Mouse (Mus musculus): Measurements from ENCODE around the gene Mef2c. TPM values are rescaled to one million over a fixed set of nuclear protein-coding genes. Genes with fewer than 3 reads are reported as not detected.
A peak's percentile ranks its signal among the peaks of the same experiment; 100 is the strongest.

Mef2c gene
- total and polyA plus RNA-seq, 3 experiments, result 23.3 to 58.6 (median 23.8) TPM

- peak; percentile 89 for DNase-seq
Observed at GRCm38 (mm10) chr13:83524159-83524901, 20.5 kb downstream of the Mef2c start.

GRCm38 (mm10) chr13:83524902-83525715 is 21.3 kb downstream of the Mef2c start:
- peak; percentile 33 for DNase-seq

- DNase-seq, result no peak
Observed at GRCm38 (mm10) chr13:83525716-83526005, 21.8 kb downstream of the Mef2c start.

- DNase-seq, result peak; percentile 9
Observed at GRCm38 (mm10) chr13:83526066-83526465, 22.2 kb downstream of the Mef2c start.

GRCm38 (mm10) chr13:83527921-83528320 is 24.1 kb downstream of the Mef2c start:
- no peak for DNase-seq

- DNase-seq, result peak; percentile 8
Observed at GRCm38 (mm10) chr13:83529729-83530314, 26.0 kb downstream of the Mef2c start.

GRCm38 (mm10) chr13:83530889-83531288 is 27.1 kb downstream of the Mef2c start:
- DNase-seq, result no peak

- DNase-seq, result peak; percentile 72
Observed at GRCm38 (mm10) chr13:83531968-83532591, 28.2 kb downstream of the Mef2c start.

GRCm38 (mm10) chr13:83536361-83536760 is 32.5 kb downstream of the Mef2c start:
- DNase-seq, result no peak

GRCm38 (mm10) chr13:83537163-83537562 is 33.3 kb downstream of the Mef2c start:
- DNase-seq, result no peak

GRCm38 (mm10) chr13:83539921-83540320 is 36.1 kb downstream of the Mef2c start:
- DNase-seq, result no peak

GRCm38 (mm10) chr13:83542666-83543065 is 38.8 kb downstream of the Mef2c start:
- no peak for DNase-seq

- no peak for DNase-seq
Observed at GRCm38 (mm10) chr13:83544707-83545106, 40.9 kb downstream of the Mef2c start.

GRCm38 (mm10) chr13:83546876-83547275 is 43.0 kb downstream of the Mef2c start:
- no peak for DNase-seq

- no peak for DNase-seq
Observed at GRCm38 (mm10) chr13:83551259-83551658, 47.4 kb downstream of the Mef2c start.

- no peak for DNase-seq
Observed at GRCm38 (mm10) chr13:83552051-83552450, 48.2 kb downstream of the Mef2c start.

GRCm38 (mm10) chr13:83563261-83563660 is 59.4 kb downstream of the Mef2c start:
- DNase-seq, result peak; percentile 19

GRCm38 (mm10) chr13:83565732-83566131 is 61.9 kb downstream of the Mef2c start:
- peak; percentile 38 for DNase-seq

- DNase-seq, result peak; percentile 60
Observed at GRCm38 (mm10) chr13:83566180-83566579, 62.3 kb downstream of the Mef2c start.

- no peak for DNase-seq
Observed at GRCm38 (mm10) chr13:83566834-83567534, 63.1 kb downstream of the Mef2c start.

- DNase-seq, result no peak
Observed at GRCm38 (mm10) chr13:83567681-83568080, 63.8 kb downstream of the Mef2c start.

- DNase-seq, result no peak
Observed at GRCm38 (mm10) chr13:83568759-83569256, 65.0 kb downstream of the Mef2c start.

All from adrenal gland, adult 2 months (tissue).